Mouse (Mus musculus) gastrocnemius, adult 8-10 months (tissue): Measurements from ENCODE around the gene Grrp1. TPM values are rescaled to one million over a fixed set of nuclear protein-coding genes. Genes with fewer than 3 reads are reported as not detected.
"Not testable (repeated sequence)": the region's sequence is repeated elsewhere in the genome, so short reads cannot be mapped to it uniquely, and the experiment has no call there.

Source experiments
- DNase-seq, 2 experiments: peaks; one replicate each; pipeline ENCODE4 v3.0.0; 2022; ENCODE audit warnings: low spot score in 2 of 2
- total RNA-seq, 4 experiments: library from RNA; stranded (reverse); gene quantifications; 2 replicates each; pipeline ENCODE4 v1.2.4; 2022

Grrp1 gene
- 1 to 10 TPM; 1.7 to 2.5 (median 1.8) TPM for total RNA-seq

DNA sequence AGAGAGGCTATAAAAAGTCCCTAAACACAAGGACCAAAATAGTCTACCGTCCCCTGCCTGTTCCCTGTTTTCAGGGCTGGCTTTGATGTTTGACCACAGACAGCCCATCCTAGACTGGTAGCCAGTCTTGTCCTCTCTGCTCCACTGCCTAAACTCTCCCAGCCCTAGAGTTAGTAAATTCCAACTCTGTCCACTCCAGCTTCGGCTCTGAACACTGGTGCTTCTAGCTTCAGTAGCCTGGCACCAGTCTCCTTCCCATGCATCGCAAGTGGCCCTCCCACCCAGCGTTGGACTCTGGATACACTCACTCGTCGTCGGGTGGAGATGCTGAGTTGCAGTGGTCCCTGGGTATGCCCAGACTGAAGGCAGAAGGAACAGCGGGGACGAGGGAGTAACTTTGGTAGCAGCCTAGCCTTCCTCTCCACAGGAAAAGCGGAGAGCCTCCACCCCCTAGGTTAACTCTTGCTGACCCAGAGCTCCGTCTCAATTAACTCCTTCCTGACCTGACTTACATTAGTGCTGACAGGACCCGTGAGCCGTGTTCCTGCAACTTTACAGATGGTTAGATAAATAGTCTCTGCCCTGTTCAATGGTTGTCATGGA lies at the start of gene Grrp1:
Grrp1 (minus strand) TSS at position 385 of the 603 bp plus-strand sequence.
- DNase-seq, result no peak

DNA sequence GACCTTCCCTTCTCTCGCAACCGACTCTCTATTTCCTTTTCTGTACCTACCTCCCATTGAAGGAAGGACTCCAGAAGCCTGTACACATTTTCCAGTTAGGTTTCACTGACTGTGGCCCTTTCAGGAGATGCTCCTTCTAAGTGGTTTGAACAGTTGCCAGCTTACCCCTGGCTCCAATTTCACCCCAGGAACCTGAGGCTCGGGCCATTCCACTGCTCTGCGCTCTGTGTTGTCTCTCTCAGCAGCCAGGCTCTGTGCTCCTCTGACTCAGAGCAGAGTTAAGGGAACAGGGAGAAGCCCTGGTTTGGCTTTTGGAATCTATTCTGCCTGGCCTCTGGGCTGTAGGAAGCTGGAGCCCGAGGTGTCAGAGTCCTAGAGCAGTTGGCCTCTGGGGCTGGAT lies 48.2 kb upstream of the Grrp1 start:
- peak in 1 of 2 experiments; percentile 50 for DNase-seq

DNA sequence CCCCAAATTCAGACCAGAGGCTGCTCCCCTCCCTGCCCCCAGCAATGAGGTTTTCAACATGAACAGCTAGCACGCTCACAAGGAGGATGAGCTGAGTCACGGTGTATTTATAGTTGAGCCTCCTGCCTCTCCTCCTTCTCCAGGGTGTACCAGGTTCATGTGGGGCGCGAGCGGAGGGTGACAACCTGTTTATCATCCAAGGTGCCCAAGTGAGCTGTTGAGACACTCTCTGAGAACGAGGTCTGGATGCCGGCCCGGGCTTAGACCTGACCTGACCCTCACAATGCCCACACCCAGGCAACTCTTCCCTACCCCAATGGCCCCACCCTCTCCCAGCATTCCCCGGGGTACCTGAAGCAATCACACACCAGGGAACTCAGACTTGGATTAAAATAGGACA lies 46.4 kb upstream of the Grrp1 start:
- peak; percentile 90 to 95 for DNase-seq

DNA sequence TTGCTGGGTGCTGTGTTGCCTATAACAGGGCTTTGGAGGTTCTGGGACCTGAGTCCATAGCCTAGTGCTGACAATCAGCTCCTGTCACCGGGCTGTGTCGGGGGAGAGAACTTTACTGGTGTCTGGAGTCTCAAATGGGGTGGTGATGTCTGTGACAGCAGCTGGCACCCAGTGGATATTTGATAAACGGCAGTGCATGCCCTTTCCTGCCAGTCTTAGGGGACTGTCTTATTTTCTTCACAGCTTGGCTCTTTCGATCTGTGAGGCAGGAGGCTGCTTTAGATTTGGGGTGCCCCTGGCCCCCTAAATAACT lies 45.5 kb upstream of the Grrp1 start:
- peak in 1 of 2 experiments; percentile 55 for DNase-seq

DNA sequence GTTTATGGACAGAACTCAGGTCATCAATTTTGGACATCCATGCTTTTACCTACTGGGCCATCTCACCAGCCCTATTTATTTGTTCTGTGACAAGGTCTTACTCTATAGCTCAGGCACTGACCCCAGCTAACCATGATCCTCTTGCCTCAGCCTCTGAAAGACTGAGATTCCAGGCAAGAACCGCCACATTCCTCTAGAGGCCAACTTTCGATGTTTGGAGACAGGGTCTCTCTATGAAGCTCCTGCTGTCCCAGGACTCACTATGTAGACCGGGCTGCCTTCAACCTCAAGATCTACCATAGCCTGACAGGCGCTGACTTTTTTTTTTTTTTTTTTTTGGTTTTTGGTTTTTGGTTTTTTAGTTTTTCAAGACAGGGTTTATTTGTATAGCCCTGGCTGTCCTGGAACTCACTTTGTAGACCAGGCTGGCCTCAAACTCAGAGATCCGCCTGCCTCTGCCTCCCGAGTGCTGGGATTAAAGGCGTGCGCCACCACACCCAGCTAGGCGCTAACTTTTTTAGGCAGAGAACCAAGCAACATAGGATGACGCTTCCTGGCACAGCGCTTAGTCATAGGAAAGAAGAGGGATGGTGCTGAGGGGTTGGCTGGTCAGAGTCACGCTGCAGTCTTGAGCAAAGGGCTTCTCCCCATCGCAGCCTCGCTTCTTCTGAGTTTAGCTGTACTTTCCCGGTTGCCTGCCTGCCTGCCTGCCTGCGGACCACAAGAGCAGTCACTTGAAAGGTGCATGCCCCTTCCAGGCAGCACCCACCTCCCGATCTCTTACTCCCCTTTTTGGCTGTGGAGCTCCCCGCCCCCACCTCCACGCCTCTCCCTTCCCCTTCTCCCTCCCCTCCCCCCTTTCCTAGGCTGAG lies 45.0 kb upstream of the Grrp1 start:
- no peak for DNase-seq

DNA sequence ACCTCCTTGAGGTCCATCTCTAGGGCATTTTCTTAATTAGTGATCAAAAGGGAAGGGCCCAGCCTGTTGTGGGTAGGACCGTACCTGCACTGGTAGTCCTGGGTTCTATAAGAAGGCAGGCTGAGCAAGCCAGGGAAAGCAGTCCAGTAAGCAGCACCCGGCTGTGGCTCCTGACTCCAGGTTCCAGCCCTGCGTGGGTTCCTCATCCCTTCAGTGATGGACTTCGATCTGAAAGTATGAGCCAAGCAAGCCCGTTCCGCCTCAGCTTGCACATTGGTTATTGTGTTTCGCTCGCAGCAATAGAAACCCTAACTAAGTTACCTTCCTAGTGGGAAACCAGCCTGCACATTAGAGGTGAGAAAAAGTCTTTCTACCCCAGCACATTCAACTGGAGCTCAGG lies 43.5 kb upstream of the Grrp1 start:
- no peak for DNase-seq

DNA sequence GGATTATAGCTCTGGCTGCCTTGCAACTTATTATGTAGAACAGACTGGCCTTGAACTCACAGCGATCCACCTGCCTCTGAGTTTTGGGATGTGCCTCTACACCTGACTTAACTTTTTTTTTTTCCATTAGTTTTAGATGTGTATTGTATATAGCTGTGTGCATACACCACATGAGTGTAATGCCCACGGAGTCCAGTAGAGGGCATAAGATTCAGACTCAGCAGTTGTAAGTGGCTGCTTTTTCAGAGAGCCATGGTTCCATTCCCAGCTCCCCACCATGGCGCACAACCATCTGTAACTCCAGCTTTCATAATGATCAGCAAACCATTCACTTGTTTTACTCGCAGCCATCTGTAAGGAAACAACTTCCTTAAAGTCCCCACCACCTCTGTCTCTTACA lies 42.6 kb upstream of the Grrp1 start:
- no peak for DNase-seq

DNA sequence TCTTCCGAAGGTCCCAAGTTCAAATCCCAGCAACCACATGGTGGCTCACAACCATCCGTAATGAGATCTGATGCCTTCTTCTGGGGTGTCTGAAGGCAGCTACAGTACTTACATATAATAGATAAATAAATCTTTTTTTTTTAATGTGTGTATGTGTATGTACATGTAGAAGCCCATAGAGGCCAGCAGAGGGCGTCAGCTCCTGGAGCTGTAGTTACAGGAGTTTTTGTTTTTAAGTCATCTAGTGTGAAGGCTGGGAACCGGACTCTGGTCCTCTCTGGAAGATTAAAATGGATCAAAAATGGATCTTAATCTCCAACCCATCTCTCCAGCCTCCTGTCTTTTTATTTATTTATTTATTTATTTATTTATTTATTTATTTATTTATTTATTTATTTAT lies 42.2 kb upstream of the Grrp1 start:
- not testable (repeated sequence) for DNase-seq

DNA sequence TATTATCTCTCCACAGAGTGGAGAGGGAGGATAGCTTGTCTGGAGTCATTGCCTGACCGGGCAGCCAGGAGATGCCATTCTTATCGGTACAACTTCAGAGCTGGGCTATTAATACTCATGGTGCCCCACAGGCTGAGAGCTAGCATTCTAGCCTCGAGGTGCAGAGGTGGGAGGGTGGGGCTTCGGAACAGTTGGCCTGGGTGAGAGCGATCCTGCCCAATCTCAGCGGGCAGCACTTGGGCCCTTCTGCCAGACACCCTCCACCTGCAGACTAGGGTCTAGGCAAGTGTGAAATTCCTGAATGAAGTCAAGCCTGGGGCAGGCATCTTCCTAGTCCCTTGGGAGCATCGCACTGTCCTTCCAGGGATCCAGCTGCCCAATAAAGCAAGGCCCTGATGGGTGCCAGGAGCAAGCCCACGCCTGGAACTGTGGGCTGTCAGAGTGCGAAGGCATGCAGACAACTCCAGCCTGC lies 39.8 kb upstream of the Grrp1 start:
- no peak for DNase-seq

DNA sequence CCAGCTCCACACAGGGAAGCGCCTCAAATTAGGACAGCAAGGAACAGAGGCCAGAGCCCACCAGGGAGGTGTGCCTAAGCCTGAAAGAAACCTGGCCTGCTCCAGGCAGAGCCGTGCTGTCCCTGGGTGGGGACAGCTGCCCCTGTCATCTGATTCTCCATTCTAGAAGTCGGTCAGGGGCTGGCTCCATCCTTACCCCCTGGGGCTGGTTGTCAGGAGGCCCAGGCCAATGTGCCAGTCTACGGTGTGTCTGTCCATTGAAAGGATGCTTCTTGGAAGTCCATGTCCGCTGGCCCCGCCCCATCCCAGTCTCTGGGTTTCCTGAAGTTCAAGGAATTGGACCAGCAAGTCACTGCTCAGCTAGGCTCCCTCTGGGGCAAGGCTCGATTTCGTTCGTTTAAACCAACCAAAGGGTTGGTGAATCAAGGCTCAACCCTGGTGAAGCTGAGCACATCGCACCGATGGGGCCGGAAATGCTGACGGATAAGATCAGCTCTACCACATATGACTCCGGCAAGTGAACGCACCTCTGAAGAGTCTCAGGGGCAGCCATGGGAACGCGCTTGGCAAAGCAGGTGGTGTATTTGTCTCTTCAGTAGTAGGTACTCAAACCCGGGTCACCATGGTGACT lies 39.3 kb upstream of the Grrp1 start:
- no peak for DNase-seq

DNA sequence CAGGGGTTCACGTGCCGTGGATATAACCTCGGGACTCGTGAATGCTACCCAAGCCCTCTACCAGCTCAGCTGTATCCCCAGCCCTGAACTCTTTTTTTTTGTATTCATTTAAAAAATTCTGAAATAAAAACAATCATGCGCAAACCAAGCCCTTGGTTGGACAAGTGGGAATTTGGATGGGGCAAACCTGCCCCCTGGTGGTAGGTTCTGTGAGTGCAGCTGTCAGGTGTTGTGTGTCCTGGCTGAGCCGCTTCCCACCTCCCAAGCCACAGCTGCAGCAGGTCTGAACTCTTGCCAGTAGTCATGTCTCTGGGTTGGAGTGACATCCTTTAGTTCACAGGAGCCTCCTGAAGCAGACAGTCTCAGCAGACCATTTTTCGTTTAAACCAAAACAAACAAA lies 38.2 kb upstream of the Grrp1 start:
- DNase-seq, result peak; percentile 38 to 52

DNA sequence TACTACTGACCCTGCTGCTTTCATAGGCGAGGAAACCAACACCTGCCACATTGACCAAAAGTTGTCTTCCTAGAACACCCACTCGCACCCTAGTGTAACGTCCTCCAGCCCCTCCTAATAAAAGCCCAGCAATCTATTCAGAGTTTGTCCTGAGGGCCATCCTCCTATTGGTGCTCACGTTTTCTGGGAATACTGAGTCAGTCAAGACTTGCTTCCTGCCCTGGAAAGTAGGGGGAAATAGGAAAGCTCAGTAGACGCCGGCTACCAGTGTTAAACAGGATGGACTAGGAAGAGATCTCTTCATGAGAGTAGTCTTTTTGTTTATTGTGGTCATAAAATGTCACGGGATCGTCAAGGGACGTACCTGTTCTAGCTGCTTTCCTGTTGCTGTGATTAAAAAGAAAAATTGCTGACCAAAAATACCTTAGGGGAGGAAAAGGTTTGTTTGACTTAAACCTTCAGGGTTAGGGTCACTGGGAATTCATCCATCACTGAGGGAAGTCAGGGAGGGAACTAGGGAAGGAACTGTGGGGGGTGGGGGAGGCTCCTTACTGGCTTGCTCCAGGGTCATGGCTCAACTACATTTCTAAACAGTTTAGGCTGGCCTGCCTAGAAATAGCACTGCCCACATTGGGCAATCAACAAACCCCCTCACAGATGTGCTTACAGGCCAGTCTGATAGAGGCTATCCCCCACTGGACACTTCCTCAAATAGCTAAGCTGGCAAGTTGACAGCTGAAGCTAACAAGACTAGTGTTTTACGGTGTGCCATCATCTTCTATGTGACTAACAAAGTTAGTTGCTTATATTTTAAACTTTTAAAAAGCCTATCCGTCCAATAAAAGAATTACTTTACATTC lies 34.7 kb upstream of the Grrp1 start:
- no peak for DNase-seq

DNA sequence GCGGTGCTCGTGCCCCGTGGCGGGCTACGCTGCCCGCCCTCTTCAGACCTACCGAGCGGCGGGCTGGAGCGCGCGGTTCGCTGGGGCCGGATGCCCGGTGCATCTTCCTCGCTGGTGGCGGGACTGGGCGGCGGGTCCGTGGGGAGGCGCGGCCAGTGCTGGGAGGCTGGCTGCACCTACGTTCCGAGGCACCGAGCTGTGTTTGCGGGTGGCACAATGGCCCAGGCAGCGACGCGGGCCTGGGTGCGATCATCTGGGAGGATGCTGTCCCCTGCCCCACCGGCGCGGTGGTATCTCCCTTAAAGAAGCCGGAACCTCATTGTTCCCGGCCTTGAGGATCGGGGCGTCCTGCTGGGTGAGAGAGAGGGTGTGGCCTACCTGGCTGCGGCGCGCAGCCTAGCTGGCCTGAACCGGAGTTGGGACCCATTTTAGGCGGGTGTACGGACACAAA lies 33.7 kb upstream of the Grrp1 start, which contains the start of gene Pdik1l:
Pdik1l (minus strand) TSS at position 321 of the 451 bp plus-strand sequence.
- DNase-seq, result peak; percentile 44

DNA sequence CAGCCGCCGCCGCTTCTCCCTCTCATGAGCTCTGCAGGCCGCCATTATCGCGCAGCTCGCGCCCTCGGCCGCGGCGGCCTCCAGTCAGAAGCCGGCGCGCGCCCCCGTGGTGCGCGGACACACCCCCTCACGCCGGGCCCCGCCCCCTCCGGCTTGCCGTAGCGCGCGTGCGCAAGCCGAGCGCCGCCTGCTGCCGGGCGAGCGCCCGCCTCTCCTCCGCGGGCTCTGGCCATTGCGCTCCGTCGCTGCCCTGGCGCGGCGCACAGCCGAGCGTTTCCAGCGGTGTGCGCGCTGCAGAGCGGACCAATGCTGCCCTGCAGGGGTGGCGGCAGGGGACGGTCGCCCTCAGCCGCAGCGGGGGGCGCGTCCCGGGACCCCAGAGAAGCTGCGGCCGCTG lies 33.3 kb upstream of the Grrp1 start:
- peak; percentile 92 to 93 for DNase-seq

DNA sequence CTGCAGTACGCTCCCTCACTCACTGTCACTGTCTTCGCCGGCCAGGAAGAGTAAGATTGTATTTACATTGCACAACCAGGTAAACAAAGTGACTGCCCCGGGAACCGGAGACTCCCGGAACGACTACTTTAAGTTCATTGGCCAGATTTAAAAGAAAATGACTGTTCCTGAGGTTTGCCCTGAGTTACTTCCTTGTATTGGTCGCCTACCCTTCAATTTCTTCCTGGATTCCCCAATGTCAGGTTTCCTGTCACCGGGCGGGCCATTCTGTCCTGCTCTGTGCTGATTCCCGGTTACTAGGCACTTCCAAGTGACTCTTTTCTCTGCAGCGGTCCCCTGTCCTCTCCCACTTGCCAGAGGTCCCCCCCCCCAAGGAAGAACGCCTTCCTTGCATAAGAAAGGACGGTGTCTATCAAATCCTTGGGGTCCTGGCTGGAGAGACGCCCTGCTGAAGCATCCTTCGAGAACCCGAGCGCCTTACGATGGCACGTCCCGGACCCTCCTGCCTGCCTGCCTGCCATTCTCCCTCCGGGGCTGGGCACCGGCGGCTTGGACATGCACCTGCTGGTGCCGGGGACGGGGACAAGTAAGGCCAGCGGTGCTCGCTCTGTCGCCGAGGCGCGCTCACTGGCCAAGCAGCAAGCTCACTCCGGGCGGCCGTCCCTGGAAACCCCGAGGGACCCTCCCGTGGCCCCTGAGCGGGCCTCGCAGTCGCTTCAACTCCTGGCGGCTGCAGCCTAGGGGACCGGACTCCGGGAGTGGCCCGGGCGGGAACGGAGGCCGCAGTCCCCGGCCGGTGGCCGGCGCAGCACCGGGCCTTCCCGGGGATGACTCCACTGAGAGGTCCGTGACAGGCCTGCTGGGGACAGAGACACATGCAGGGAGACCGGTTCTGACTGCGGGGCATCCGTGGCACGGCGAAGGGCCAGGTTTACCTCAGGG lies 32.6 kb upstream of the Grrp1 start:
- DNase-seq, result no peak

DNA sequence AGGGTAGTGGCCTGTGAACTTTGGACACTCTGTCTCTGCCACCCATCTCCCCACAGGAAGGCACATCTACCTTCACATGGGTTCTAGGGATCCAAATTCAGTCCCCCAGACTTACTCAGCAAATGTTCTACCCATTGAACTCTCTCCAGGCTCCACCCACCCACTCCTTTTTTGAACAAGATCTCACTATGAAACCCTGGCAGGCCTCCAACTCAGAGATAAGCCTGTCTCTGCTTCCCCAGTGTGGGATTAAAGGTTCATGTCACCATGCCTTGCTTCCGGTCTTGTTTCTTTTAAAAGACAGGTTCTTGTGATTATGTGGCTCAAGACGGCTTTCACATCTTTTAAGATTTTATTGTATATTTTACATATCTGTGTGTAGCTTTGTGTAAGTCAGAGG lies 31.0 kb upstream of the Grrp1 start:
- DNase-seq, result no peak

DNA sequence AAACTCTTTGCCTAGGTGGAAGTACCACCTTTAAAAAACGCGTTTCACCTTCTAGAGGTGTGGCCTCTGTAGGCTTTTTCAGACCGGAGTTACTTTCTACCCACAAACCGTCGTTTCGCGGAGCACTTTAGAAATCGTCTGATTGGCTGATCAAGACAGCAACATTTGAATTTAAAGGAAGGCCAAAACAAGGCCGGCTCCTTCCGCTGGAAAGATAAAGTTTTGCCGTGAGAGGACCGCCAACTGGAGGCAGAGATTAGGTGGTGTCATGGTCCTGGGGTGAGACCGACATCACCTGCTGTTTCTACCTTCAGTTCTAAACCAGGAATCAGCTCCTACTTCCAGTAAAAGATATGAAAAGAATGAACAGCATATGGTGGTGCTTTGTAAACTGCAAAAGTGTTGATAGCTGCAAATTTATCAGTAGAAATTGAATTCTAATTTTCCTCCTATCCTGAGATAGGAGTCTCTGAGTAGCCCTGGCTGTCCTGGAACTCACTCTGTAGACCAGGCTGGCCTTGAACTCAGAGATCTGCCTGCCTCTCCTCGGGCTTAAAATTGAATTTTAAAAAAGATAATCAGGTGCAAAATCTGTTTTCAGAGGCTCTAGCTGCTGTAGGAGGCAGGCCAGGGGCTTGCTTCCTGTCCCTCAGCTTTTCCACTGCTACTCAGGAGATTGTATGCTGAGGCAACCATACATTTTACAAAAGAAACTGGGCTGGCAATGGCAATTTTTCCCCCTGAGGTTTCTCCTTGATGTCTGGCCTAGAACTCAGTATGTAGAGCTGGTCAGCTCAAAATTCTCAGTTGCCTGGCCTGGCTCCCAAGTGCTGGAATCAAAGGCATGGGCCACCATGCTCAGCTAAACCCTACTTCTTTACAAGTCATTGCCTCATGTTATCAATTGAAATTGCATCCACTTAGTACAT lies 19.8 kb upstream of the Grrp1 start:
- DNase-seq, result no peak

DNA sequence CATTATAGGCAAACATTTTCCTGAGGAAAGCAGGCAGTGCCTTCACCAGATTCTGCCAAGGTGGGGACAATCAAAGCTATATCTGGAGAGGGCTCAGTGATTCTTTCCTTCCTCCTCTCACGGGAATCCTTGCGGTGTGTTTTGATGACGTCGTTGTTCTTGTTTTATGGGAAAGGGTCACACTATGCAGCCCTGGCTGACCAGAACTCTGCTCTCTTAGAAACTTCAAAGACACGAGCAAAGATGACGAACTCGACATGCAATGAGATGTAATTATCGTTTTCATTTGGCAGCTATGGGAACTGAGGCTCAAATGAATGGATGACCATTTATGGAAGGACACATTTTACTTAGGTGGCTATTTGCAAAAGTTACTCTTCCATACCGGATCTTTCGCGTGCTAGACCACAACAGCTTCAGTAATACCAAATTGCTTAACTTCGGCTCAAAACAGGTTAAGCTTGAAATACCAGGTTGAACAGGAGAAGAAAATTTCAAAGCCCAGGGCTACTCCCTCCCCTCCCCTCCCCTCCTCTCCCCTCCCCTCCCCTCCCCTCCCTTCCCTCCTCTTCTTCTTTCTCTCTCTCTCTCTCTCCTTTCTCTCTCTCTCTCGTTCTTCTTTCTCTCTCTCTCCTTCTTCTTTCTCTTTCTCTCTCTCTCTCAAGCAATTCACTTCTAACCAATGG lies 19.0 kb upstream of the Grrp1 start:
- DNase-seq, result no peak

DNA sequence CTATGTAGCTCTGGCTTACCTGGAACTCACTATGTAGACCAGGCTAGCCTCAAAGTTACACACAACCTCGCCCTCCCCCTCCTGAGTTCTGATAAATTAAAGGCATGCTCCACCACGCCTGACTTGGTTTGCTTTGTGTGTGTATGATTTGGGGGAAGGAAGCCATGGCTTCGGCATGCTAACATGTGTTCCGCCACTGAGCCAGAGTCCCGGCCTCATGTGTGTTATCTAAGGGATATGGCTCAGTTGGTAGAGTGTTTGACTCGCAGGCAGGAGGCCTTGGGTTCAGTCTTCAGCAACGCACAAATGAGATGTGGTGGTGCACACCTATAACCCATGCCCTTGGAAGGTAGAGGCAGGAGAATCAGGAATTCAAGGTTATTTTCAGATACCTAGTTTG lies 18.1 kb upstream of the Grrp1 start:
- DNase-seq, result no peak
